Comparison of ENCODE assay signal across 9 mouse cellular contexts in genomic region chr5:148960211-148960610, GRCm38 (mm10). TPM values are rescaled to one million over a fixed set of nuclear protein-coding genes. Genes with fewer than 3 reads are reported as not detected.
A peak's percentile ranks its signal among the peaks of the same experiment; 100 is the strongest.
DNase-seq lines count a peak whose midpoint lies in the region; ATAC-seq lines count a peak whose summit lies in the region.
"Had no signal": no experiment of that assay in that cellular context is flagged by ENCODE, and none has a peak within 500 bp of the region (broad histone marks: within the 10 kb centered on the region; RNA-seq: fewer than 3 reads in every experiment).

No protein-coding gene starts in this region.

- H3K4me1 ChIP-seq in midbrain, embryonic 13.5 days (replicated peaks) = peaks cover 15% of the 10 kb centered on the region
- H3K4me1 ChIP-seq in midbrain, embryonic 11.5 days (ENCODE audit: control insufficient read depth, insufficient read depth, low read length) = peaks cover 12% of the 10 kb centered on the region
- H3K4me1 ChIP-seq in stomach, embryonic 15.5 days = peaks cover 18% of the 10 kb centered on the region; the same call in 1 of the 2 replicates

- peak overlapping the region; percentile 83 for H3K4me2 ChIP-seq in midbrain, embryonic 13.5 days (replicated peaks)
- H3K4me2 ChIP-seq in midbrain, embryonic 11.5 days = no peak overlapping the region
- peak overlapping the region; percentile 89 for H3K4me2 ChIP-seq in stomach, embryonic 15.5 days

- 57% methylated on average over 10 of the region's 10 CpGs for WGBS in midbrain, embryonic 13.5 days
- 67% methylated on average over 10 of the region's 10 CpGs for WGBS in midbrain, embryonic 11.5 days
- WGBS in stomach, embryonic 15.5 days = 61% methylated on average over 10 of the region's 10 CpGs

- no peak for ATAC-seq in midbrain, embryonic 13.5 days
- no peak for ATAC-seq in midbrain, embryonic 11.5 days (ENCODE audit: low FRiP score)
- ATAC-seq in stomach, embryonic 15.5 days (ENCODE audit: insufficient read depth, low FRiP score, low read depth) = no peak; the same call in 1 of the 2 replicates

- H3K4me3 ChIP-seq in midbrain, embryonic 13.5 days (replicated peaks) = no peak overlapping the region; the same call in 1 of the 2 replicates
- H3K4me3 ChIP-seq in midbrain, embryonic 11.5 days (ENCODE audit: low read depth, low read length) = no peak overlapping the region
- no peak overlapping the region for H3K4me3 ChIP-seq in stomach, embryonic 15.5 days (replicated peaks)

- H3K27me3 ChIP-seq in midbrain, embryonic 13.5 days = peaks cover 6% of the 10 kb centered on the region; the same call in 1 of the 2 replicates
- H3K27me3 ChIP-seq in midbrain, embryonic 11.5 days (ENCODE audit: control insufficient read depth, insufficient read depth, low read length) = 0 out of 2 replicates have a peak, but pooled peaks cover 2% of the 10 kb centered on the region
- no peaks in the 10 kb centered on the region for H3K27me3 ChIP-seq in stomach, embryonic 15.5 days (replicated peaks)

- no peaks in the 10 kb centered on the region for H3K9me3 ChIP-seq in midbrain, embryonic 13.5 days
- no peaks in the 10 kb centered on the region for H3K9me3 ChIP-seq in midbrain, embryonic 11.5 days (ENCODE audit: control insufficient read depth, low read length)
- no peaks in the 10 kb centered on the region for H3K9me3 ChIP-seq in stomach, embryonic 15.5 days

- no peak overlapping the region for H3K9ac ChIP-seq in midbrain, embryonic 13.5 days (replicated peaks)
- H3K9ac ChIP-seq in midbrain, embryonic 11.5 days (ENCODE audit: low read length) = no peak overlapping the region
- no peak overlapping the region for H3K9ac ChIP-seq in stomach, embryonic 15.5 days

- no peak overlapping the region for H3K27ac ChIP-seq in midbrain, embryonic 13.5 days
- H3K27ac ChIP-seq in midbrain, embryonic 11.5 days (ENCODE audit: low read depth, low read length) = no peak overlapping the region
- H3K27ac ChIP-seq in stomach, embryonic 15.5 days = peak overlapping the region; percentile 69

- peak; percentile 30 for DNase-seq in adrenal gland, postnatal 25 days
- no peak for DNase-seq in adrenal gland, postnatal 10 days
- no peak for DNase-seq in midbrain, embryonic 11.5 days (ENCODE audit: low spot score, missing footprints)
- DNase-seq in kidney, postnatal 14 days = peak; percentile 39
- no peak for DNase-seq in left cerebral cortex, adult 8-10 months (ENCODE audit: low spot score in 2 of 2)
- DNase-seq in left cerebral cortex, adult 11 months (ENCODE audit: low spot score) = no peak

- H3K36me3 ChIP-seq in midbrain, embryonic 13.5 days = no peaks in the 10 kb centered on the region
- no peaks in the 10 kb centered on the region for H3K36me3 ChIP-seq in midbrain, embryonic 11.5 days (ENCODE audit: control insufficient read depth, insufficient read depth, low read length)
- no peaks in the 10 kb centered on the region for H3K36me3 ChIP-seq in stomach, embryonic 15.5 days

RNA-seq across cellular contexts. Expression of gene Katnal1, which starts 31.1 kb away (rescaled TPM):
- total RNA-seq in adrenal gland, postnatal 25 days (2021) = 7.4 and 8.1 TPM in 2 replicates
- 10 to 100 TPM in 1 of 2 experiments, 1 to 10 TPM in 1; 5.5 to 12.2 TPM for total RNA-seq in adrenal gland, postnatal 10 days (2021)
- 39.3 and 39.5 TPM in 2 replicates for polyA plus RNA-seq in midbrain, embryonic 13.5 days (2015; fragmentation: Nextera tagmentation; extraction: Ambion mirVana)
- polyA plus RNA-seq in midbrain, embryonic 11.5 days (2014; fragmentation: Nextera tagmentation; extraction: Ambion mirVana) = 31.1 and 37.1 TPM in 2 replicates
- 12.0 and 12.2 TPM in 2 replicates for polyA plus RNA-seq in stomach, embryonic 15.5 days (2015; fragmentation: Nextera tagmentation; extraction: Ambion mirVana)
- total RNA-seq in left cerebral cortex, adult 8-10 months (2022) = 10 to 100 TPM; 64.2 to 80.1 (median 70.7) TPM

RNA-seq across cellular contexts. Expression of gene Gm42791, which starts 34.7 kb away (rescaled TPM):
- total RNA-seq in adrenal gland, postnatal 25 days (2021) = 6.7 and 7.4 TPM in 2 replicates
- total RNA-seq in adrenal gland, postnatal 10 days (2021) = 1 to 10 TPM; 3.6 to 4.7 TPM
- polyA plus RNA-seq in midbrain, embryonic 13.5 days (2015; fragmentation: Nextera tagmentation; extraction: Ambion mirVana) = 2.0 and 3.6 TPM in 2 replicates
- polyA plus RNA-seq in midbrain, embryonic 11.5 days (2014; fragmentation: Nextera tagmentation; extraction: Ambion mirVana) = 2.0 TPM in 1 of 2 replicates, not detected in the other
- 0.67 and 0.80 TPM in 2 replicates for polyA plus RNA-seq in stomach, embryonic 15.5 days (2015; fragmentation: Nextera tagmentation; extraction: Ambion mirVana)
- total RNA-seq in left cerebral cortex, adult 8-10 months (2022) = 10 to 100 TPM; 30.1 to 40.2 (median 34.9) TPM
- polyA plus RNA-seq: C2C12 had no signal

Comparison
In these comparisons a context has a peak if more than half of its experiments do, and no peak if none do; other contexts are left out.
1. DNase-seq: peak in adrenal gland, postnatal 25 days (single experiment) and kidney, postnatal 14 days (single experiment); none in adrenal gland, postnatal 10 days (single experiment), midbrain, embryonic 11.5 days (single experiment), left cerebral cortex, adult 8-10 months (0 of 2) and left cerebral cortex, adult 11 months (single experiment).